Mouse (Mus musculus) retina, postnatal 7 days (tissue): ENCODE results near the gene Fibcd1.

Experiments used
- DNase-seq: peaks from one replicate; pipeline ENCODE4 v3.0.0-alpha.2; 2012; ENCODE audit warnings: low read depth, low spot score

Gene Fibcd1

DNA sequence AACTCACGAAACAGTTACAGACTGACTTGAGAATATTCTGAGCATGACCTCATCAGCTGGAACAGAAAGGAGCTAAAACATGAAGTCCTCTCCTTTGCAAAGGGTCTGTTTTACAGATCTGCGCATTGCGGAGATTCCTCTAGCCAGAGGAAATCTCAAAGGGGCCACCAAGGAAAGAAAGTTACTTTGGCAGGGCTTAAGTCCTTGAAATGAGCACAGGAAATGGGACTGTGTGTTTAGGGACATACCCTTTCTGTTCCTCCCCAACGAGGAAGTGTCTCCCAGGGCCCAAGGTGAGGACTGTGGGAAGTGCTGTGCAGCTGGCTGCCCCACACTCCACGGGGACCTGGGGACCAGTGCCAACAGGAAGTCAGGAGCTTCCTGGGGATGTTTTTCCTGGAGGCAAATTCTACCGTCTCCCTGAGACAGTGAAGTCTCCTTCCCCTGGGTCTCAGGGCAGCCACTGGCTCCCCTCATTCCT, 76.1 kb downstream of the Fibcd1 start:
- no peak for DNase-seq

DNA sequence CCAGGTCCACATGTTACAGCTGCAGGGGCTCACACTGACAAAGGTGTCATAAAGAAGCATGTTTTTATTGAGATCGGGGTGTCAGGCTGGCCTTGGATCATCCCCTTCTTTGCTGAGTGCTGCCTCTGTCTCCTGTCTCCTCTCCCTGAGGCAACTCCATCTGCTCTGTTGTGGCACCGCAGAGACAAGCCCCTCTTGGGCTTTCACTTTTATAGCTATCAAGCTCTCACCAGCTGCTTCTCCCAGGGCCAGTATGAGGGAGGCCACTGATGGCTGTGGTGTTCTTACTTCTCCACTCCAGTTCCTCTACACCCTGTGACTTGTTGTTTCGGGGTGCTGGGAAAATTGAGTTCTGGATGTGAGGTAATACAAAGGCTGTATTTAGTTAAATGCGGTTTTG, 76.7 kb downstream of the Fibcd1 start:
- no peak for DNase-seq

DNA sequence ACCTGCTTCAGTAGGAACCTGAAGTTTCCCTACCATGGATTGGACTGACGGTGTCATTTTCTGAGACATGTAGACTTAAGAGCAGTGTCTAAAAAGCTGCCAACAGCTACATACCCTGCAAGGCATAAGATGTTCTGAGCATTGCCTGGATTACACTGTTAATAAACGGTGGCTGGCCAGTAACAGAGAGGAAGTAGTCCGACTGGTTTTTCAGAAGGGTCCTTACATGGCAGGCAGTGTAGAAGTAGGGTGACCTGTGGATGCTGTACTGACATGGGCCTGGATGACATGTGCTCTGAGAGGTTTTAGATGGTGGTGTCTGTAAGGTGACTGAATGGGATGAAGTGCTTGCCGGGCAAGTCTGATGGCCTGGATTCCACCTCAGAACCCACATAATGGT, 78.0 kb downstream of the Fibcd1 start:
- no peak for DNase-seq

DNA sequence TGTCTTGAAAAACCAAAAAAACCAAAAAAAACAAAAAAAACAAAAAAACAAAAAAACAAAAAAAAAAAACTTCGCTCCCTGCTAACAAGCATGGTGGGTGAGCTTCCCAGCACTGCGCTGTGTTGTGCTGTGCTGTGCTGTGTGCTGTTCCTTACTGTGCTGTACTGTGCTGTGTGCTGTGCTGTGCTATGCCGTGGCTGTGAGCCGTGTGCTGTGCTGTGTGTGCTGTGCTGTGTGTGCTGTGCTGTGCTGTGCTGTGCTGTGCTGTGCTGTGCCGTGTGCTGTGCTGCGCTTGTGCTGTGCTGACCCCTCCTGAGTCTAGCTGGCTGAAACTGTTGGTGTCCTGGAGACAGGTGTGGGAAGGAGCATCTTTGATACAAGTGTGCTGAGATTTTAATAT, 78.7 kb downstream of the Fibcd1 start:
- no peak for DNase-seq
